Mouse (Mus musculus): ENCODE measurements around the gene Ap1g2. TPM values are rescaled to one million over a fixed set of nuclear protein-coding genes. Genes with fewer than 3 reads are reported as not detected.
A peak's percentile ranks its signal among the peaks of the same experiment; 100 is the strongest.

Ap1g2 gene
- total and polyA plus RNA-seq, 2 experiments from 2014 or later = 5.7 to 6.1 TPM

GRCm38 (mm10) chr14:55121947-55122346 is 15.6 kb upstream of the Ap1g2 start:
- H3K4me3 ChIP-seq (ENCODE audit: low read length) = no peak overlapping the region
- H3K4me1 ChIP-seq (ENCODE audit: insufficient read depth, low read length) = peaks cover 10% of the 10 kb centered on the region
- peak overlapping the region; percentile 59 for H3K27ac ChIP-seq
- WGBS = 4% methylated on average over 5 of the region's 5 CpGs
- peak; percentile 96 for DNase-seq (ENCODE audit: low spot score)
- TF ChIP-seq CTCF (IDR thresholded peaks at IDR 0.05; ENCODE audit: low read depth) = peak; percentile 93
- peak; percentile 93 for ATAC-seq
- no peaks in the 10 kb centered on the region for H3K36me3 ChIP-seq (ENCODE audit: insufficient read depth, low read length)
- no peaks in the 10 kb centered on the region for H3K27me3 ChIP-seq (ENCODE audit: insufficient read depth, low read length)
- H3K9ac ChIP-seq (replicated peaks; ENCODE audit: low read length) = no peak overlapping the region
- no peaks in the 10 kb centered on the region for H3K9me3 ChIP-seq (ENCODE audit: low read length)
- peak overlapping the region; percentile 42 for H3K4me2 ChIP-seq (ENCODE audit: low read depth, low read length)

- Histone ChIP-seq H3K36me3 (ENCODE audit: insufficient read depth, low read length) (no peaks in the 10 kb centered on the region), H3K27me3 (ENCODE audit: insufficient read depth, low read length) (no peaks in the 10 kb centered on the region), H3K9me3 (ENCODE audit: low read length) (no peaks in the 10 kb centered on the region), H3K4me2 (ENCODE audit: low read depth, low read length) (no peak overlapping the region), H3K9ac (replicated peaks; ENCODE audit: low read length) (no peak overlapping the region), H3K27ac (no peak overlapping the region), H3K4me1 (ENCODE audit: insufficient read depth, low read length) (peaks cover 15% of the 10 kb centered on the region), H3K4me3 (ENCODE audit: low read length) (no peak overlapping the region)
- WGBS = 72% methylated on average over 4 of the region's 4 CpGs
- TF ChIP-seq CTCF (IDR thresholded peaks at IDR 0.05; ENCODE audit: low read depth) = peak; percentile 47; the same call in 1 of the 2 replicates
- ATAC-seq = no peak
- no peak for DNase-seq (ENCODE audit: low spot score)
Observed at GRCm38 (mm10) chr14:55119421-55120134, 13.2 kb upstream of the Ap1g2 start.

GRCm38 (mm10) chr14:55118852-55119251 is 12.5 kb upstream of the Ap1g2 start:
- H3K4me1 ChIP-seq (ENCODE audit: insufficient read depth, low read length) = peaks cover 20% of the 10 kb centered on the region
- H3K27me3 ChIP-seq (ENCODE audit: insufficient read depth, low read length) = no peaks in the 10 kb centered on the region
- ATAC-seq (no peak), DNase-seq (ENCODE audit: low spot score) (peak; percentile 59)
- no peak overlapping the region for H3K4me3 ChIP-seq (ENCODE audit: low read length)
- WGBS = 60% methylated on average over 4 of the region's 4 CpGs
- H3K4me2 ChIP-seq (ENCODE audit: low read depth, low read length) = no peak overlapping the region
- no peaks in the 10 kb centered on the region for H3K9me3 ChIP-seq (ENCODE audit: low read length)
- H3K36me3 ChIP-seq (ENCODE audit: insufficient read depth, low read length) = no peaks in the 10 kb centered on the region
- no peak for TF ChIP-seq CTCF (IDR thresholded peaks at IDR 0.05; ENCODE audit: low read depth)
- H3K9ac ChIP-seq (replicated peaks; ENCODE audit: low read length) = no peak overlapping the region
- H3K27ac ChIP-seq = no peak overlapping the region

- peaks cover 21% of the 10 kb centered on the region; the same call in 1 of the 2 replicates for H3K4me1 ChIP-seq (ENCODE audit: insufficient read depth, low read length)
- H3K27me3 ChIP-seq (ENCODE audit: insufficient read depth, low read length) = no peaks in the 10 kb centered on the region
- H3K9me3 ChIP-seq (ENCODE audit: low read length) = no peaks in the 10 kb centered on the region
- peak within 1 kb of the TSS; percentile 82 for H3K4me2 ChIP-seq (ENCODE audit: low read depth, low read length)
- peak; percentile 67 for ATAC-seq
- TF ChIP-seq CTCF (IDR thresholded peaks at IDR 0.05; ENCODE audit: low read depth) = no peak
- no peaks in the 10 kb centered on the region for H3K36me3 ChIP-seq (ENCODE audit: insufficient read depth, low read length)
- peak; percentile 81 for DNase-seq (ENCODE audit: low spot score)
- peak within 1 kb of the TSS; percentile 94 for H3K27ac ChIP-seq
- peak within 1 kb of the TSS; percentile 80 for H3K4me3 ChIP-seq (ENCODE audit: low read length)
- 4% methylated on average over 21 of the region's 21 CpGs for WGBS
- H3K9ac ChIP-seq (replicated peaks; ENCODE audit: low read length) = peak within 1 kb of the TSS; percentile 88
Observed at GRCm38 (mm10) chr14:55116425-55117200, 10.2 kb upstream of the Ap1g2 start, which contains the start of gene Jph4. TSS of gene Jph4 (minus strand) at chr14:55116935.

GRCm38 (mm10) chr14:55115846-55116245 is 9.5 kb upstream of the Ap1g2 start:
- Histone ChIP-seq H3K4me2 (ENCODE audit: low read depth, low read length) (peak overlapping the region; percentile 82), H3K27me3 (ENCODE audit: insufficient read depth, low read length) (no peaks in the 10 kb centered on the region), H3K9me3 (ENCODE audit: low read length) (no peaks in the 10 kb centered on the region), H3K9ac (replicated peaks; ENCODE audit: low read length) (peak overlapping the region; percentile 88), H3K27ac (peak overlapping the region; percentile 94), H3K4me1 (ENCODE audit: insufficient read depth, low read length) (peaks cover 21% of the 10 kb centered on the region; the same call in 1 of the 2 replicates), H3K4me3 (ENCODE audit: low read length) (peak overlapping the region; percentile 80), H3K36me3 (ENCODE audit: insufficient read depth, low read length) (no peaks in the 10 kb centered on the region)
- ATAC-seq (peak; percentile 35), DNase-seq (ENCODE audit: low spot score) (no peak)
- TF ChIP-seq CTCF (IDR thresholded peaks at IDR 0.05; ENCODE audit: low read depth) = no peak
- 0% methylated on average over 8 of the region's 8 CpGs for WGBS

- peak; percentile 55 for ATAC-seq
- Histone ChIP-seq H3K9me3 (ENCODE audit: low read length) (no peaks in the 10 kb centered on the region), H3K4me1 (ENCODE audit: insufficient read depth, low read length) (peaks cover 21% of the 10 kb centered on the region; the same call in 1 of the 2 replicates), H3K36me3 (ENCODE audit: insufficient read depth, low read length) (no peaks in the 10 kb centered on the region), H3K27ac (peak overlapping the region; percentile 94), H3K4me3 (ENCODE audit: low read length) (peak overlapping the region; percentile 80), H3K9ac (replicated peaks; ENCODE audit: low read length) (peak overlapping the region; percentile 88), H3K4me2 (ENCODE audit: low read depth, low read length) (peak overlapping the region; percentile 82), H3K27me3 (ENCODE audit: insufficient read depth, low read length) (no peaks in the 10 kb centered on the region)
- peak; percentile 57 for TF ChIP-seq CTCF (IDR thresholded peaks at IDR 0.05; ENCODE audit: low read depth)
- WGBS = under 1% methylated on average over 70 of the region's 78 CpGs
- peak; percentile 74 for DNase-seq (ENCODE audit: low spot score)
Observed at GRCm38 (mm10) chr14:55114759-55115701, 8.6 kb upstream of the Ap1g2 start.
